Comparison of ENCODE assay signal across 12 mouse cellular contexts in the genomic region with DNA sequence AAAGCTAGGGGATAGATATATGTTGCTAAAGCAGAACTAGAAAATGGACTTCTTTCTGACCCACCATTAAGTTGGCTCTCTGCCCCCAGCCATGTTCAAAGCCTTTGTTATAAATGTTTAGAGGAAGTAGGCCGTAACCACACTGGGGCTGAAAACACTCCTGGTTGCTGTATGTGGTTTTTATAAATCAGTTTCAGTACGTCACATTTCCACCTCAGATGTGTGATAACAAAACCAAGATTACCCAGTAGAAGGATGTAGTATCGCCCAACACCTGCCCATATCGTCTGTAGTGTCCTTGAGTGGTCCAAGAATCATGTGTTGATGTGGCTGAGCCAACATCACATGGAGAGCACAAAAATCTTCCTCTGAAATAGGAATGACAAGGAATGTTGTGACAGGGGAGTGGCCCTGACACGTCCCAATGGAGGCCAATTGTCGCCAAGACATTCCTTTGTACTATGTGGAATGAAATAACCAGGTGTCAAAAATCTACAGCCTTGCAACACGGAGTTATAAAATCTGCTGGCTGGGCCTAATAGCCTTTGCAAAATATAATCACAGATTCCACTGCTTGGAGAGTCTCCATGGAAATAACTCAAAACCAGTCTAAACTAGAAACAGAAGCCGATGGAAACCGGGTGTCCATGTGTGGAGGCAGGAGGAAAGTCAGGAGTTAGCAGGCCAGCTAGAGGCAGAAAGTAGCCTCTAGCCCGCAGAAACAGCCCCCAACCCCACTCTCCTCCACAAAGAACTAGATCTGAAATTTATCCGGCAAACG. TPM values are rescaled to one million over a fixed set of nuclear protein-coding genes. Genes with fewer than 3 reads are reported as not detected.
A peak's percentile ranks its signal among the peaks of the same experiment; 100 is the strongest.
DNase-seq lines count a peak whose midpoint lies in the region; ATAC-seq lines count a peak whose summit lies in the region.
"Had no signal": no experiment of that assay in that cellular context is flagged by ENCODE, and none has a peak within 500 bp of the region (broad histone marks: within the 10 kb centered on the region; RNA-seq: fewer than 3 reads in every experiment).

No protein-coding gene starts in this region.

- peaks cover 9% of the 10 kb centered on the region; the same call in 1 of the 2 replicates for H3K4me1 ChIP-seq in kidney, embryonic 16.5 days (ENCODE audit: insufficient read depth, low read length)
- peaks cover 25% of the 10 kb centered on the region for H3K4me1 ChIP-seq in embryonic facial prominence, embryonic 13.5 days

- H3K27ac ChIP-seq in kidney, embryonic 16.5 days (ENCODE audit: low read length) = no peak overlapping the region
- peak overlapping the region; percentile 80 for H3K27ac ChIP-seq in embryonic facial prominence, embryonic 13.5 days
- H3K27ac ChIP-seq: hindbrain, embryonic 10.5 days had no signal

- no peaks in the 10 kb centered on the region for H3K27me3 ChIP-seq in kidney, embryonic 16.5 days (ENCODE audit: insufficient read depth, low read length)
- no peaks in the 10 kb centered on the region for H3K27me3 ChIP-seq in embryonic facial prominence, embryonic 13.5 days

- WGBS in kidney, embryonic 16.5 days = 70% methylated on average over 12 of the region's 12 CpGs
- WGBS in embryonic facial prominence, embryonic 13.5 days = 45% methylated on average over 12 of the region's 12 CpGs

- ATAC-seq in kidney, embryonic 16.5 days (ENCODE audit: low FRiP score, low TSS enrichment) = no peak
- ATAC-seq in embryonic facial prominence, embryonic 13.5 days (ENCODE audit: insufficient number of reproducible peaks, insufficient read depth, low FRiP score, low TSS enrichment, low read depth) = no peak
- ATAC-seq in monocyte, adult 5-6 weeks (replicated peaks; ENCODE audit: insufficient number of reproducible peaks, low FRiP score, low TSS enrichment, poor library complexity, severe bottlenecking) = peak; percentile 32

- H3K36me3 ChIP-seq in kidney, embryonic 16.5 days (ENCODE audit: insufficient read depth, low read length) = no peaks in the 10 kb centered on the region
- no peaks in the 10 kb centered on the region for H3K36me3 ChIP-seq in embryonic facial prominence, embryonic 13.5 days
- H3K36me3 ChIP-seq: hindbrain, embryonic 10.5 days had no signal

- no peaks in the 10 kb centered on the region for H3K9me3 ChIP-seq in kidney, embryonic 16.5 days (ENCODE audit: low read length)
- H3K9me3 ChIP-seq in embryonic facial prominence, embryonic 13.5 days = no peaks in the 10 kb centered on the region
- H3K9me3 ChIP-seq: hindbrain, embryonic 10.5 days had no signal

- H3K4me2 ChIP-seq in kidney, embryonic 16.5 days (replicated peaks; ENCODE audit: low read depth, low read length) = no peak overlapping the region
- H3K4me2 ChIP-seq in embryonic facial prominence, embryonic 13.5 days = no peak overlapping the region

- H3K4me3 ChIP-seq in kidney, embryonic 16.5 days (ENCODE audit: low read length) = no peak overlapping the region
- H3K4me3 ChIP-seq in embryonic facial prominence, embryonic 13.5 days = no peak overlapping the region
- H3K4me3 ChIP-seq: hindbrain, embryonic 10.5 days had no signal

- H3K9ac ChIP-seq in kidney, embryonic 16.5 days (replicated peaks; ENCODE audit: low read length) = no peak overlapping the region
- H3K9ac ChIP-seq in embryonic facial prominence, embryonic 13.5 days = no peak overlapping the region

- DNase-seq in kidney, postnatal 10 days = peak; percentile 35
- peak; percentile 44 to 67 for DNase-seq in CD8-positive naive resting alpha-beta T cell, adult 2 months (ENCODE audit: low read depth in 2 of 2, low spot score in 2 of 2)
- no peak for DNase-seq in cerebellum, postnatal 36 days
- DNase-seq in frontal cortex, postnatal 10 days (ENCODE audit: low spot score in 2 of 2) = no peak
- DNase-seq in testis, postnatal 10 days (ENCODE audit: low spot score) = no peak
- DNase-seq: cerebellum, adult 11-12 months; layer of hippocampus, adult 9-11 months; thymus, postnatal 4 days had no signal

RNA-seq across cellular contexts. Expression of gene Snx9, which starts 36.6 kb away (rescaled TPM):
- polyA plus RNA-seq in kidney, embryonic 16.5 days (2015; fragmentation: Nextera tagmentation; extraction: Ambion mirVana) = 31.9 and 34.0 TPM in 2 replicates
- 22.9 and 23.4 TPM in 2 replicates for polyA plus RNA-seq in embryonic facial prominence, embryonic 13.5 days (2015; fragmentation: Nextera tagmentation; extraction: Ambion mirVana)
- 15.8 to 19.0 TPM (median 18.0 TPM) in 3 replicates for total RNA-seq in monocyte, adult 5-6 weeks (2017)

Comparison
In these comparisons a context has a peak if more than half of its experiments do, and no peak if none do; other contexts are left out.
1. DNase-seq: peak in kidney, postnatal 10 days (single experiment) and CD8-positive naive resting alpha-beta T cell, adult 2 months (2 of 2); none in cerebellum, postnatal 36 days (0 of 2), frontal cortex, postnatal 10 days (0 of 2) and testis, postnatal 10 days (single experiment).